Mouse (Mus musculus) cerebellum, adult (tissue): ENCODE results near the gene Ctbs.

Experiments used
- ATAC-seq: cut with Nextera tagmentation; 2 replicates; pipeline ENCODE4 v1.9.2; 2017; ENCODE audit warnings: mild to moderate bottlenecking, moderate library complexity, mixed read lengths; ENCODE audit not compliant: insufficient number of reproducible peaks, low FRiP score, low TSS enrichment

Gene Ctbs

GRCm38 (mm10) chr3:146449745-146450250 is at the start of gene Ctbs:
Gene Ctbs, plus strand, starts transcription at chr3:146449795.
- ATAC-seq: no peak

- 0 out of 2 replicates have a peak, but pooled peaks have one; percentile 3 for ATAC-seq
These were observed 45.8 kb upstream of the Ctbs start for GRCm38 (mm10) chr3:146403770-146404169.

GRCm38 (mm10) chr3:146404311-146405201 is 45.0 kb upstream of the Ctbs start, which contains the start of gene Ssx2ip:
Gene Ssx2ip, plus strand, starts transcription at chr3:146404642.
- peak; percentile 96 for ATAC-seq

GRCm38 (mm10) chr3:146405213-146406006 is 44.2 kb upstream of the Ctbs start:
- no peak for ATAC-seq

- no peak for ATAC-seq
These were observed 43.6 kb upstream of the Ctbs start for GRCm38 (mm10) chr3:146406007-146406341.

- no peak for ATAC-seq
These were observed 42.4 kb upstream of the Ctbs start for GRCm38 (mm10) chr3:146407086-146407721.

- ATAC-seq: no peak
These were observed 39.5 kb upstream of the Ctbs start for GRCm38 (mm10) chr3:146410114-146410513.

- peak; percentile 56 for ATAC-seq
These were observed 37.6 kb upstream of the Ctbs start for GRCm38 (mm10) chr3:146412008-146412407.

- ATAC-seq: no peak
These were observed 37.1 kb upstream of the Ctbs start for GRCm38 (mm10) chr3:146412480-146412879.

- ATAC-seq: no peak
These were observed 36.6 kb upstream of the Ctbs start for GRCm38 (mm10) chr3:146413016-146413415.

GRCm38 (mm10) chr3:146413992-146414391 is 35.6 kb upstream of the Ctbs start:
- ATAC-seq: peak; percentile 81

GRCm38 (mm10) chr3:146414555-146414954 is 35.0 kb upstream of the Ctbs start:
- ATAC-seq: 0 out of 2 replicates have a peak, but pooled peaks have one; percentile 6

- no peak for ATAC-seq
These were observed 31.7 kb upstream of the Ctbs start for GRCm38 (mm10) chr3:146417873-146418272.

- no peak for ATAC-seq
These were observed 30.7 kb upstream of the Ctbs start for GRCm38 (mm10) chr3:146418901-146419300.

GRCm38 (mm10) chr3:146419534-146419933 is 30.1 kb upstream of the Ctbs start:
- no peak for ATAC-seq

GRCm38 (mm10) chr3:146419992-146420537 is 29.5 kb upstream of the Ctbs start:
- ATAC-seq: peak; percentile 56

- ATAC-seq: no peak
These were observed 27.8 kb upstream of the Ctbs start for GRCm38 (mm10) chr3:146421787-146422186.

GRCm38 (mm10) chr3:146423710-146424109 is 25.9 kb upstream of the Ctbs start:
- ATAC-seq: no peak

GRCm38 (mm10) chr3:146424306-146424900 is 25.2 kb upstream of the Ctbs start:
- ATAC-seq: no peak

GRCm38 (mm10) chr3:146425902-146426301 is 23.7 kb upstream of the Ctbs start:
- no peak for ATAC-seq
